Mouse (Mus musculus): ENCODE results near the gene Fbln1. TPM values are rescaled to one million over a fixed set of nuclear protein-coding genes. Genes with fewer than 3 reads are reported as not detected.

The Fbln1 gene
- total RNA-seq, 4 experiments from 2014 or later: 11.6 to 14.5 (median 11.9) TPM

DNA sequence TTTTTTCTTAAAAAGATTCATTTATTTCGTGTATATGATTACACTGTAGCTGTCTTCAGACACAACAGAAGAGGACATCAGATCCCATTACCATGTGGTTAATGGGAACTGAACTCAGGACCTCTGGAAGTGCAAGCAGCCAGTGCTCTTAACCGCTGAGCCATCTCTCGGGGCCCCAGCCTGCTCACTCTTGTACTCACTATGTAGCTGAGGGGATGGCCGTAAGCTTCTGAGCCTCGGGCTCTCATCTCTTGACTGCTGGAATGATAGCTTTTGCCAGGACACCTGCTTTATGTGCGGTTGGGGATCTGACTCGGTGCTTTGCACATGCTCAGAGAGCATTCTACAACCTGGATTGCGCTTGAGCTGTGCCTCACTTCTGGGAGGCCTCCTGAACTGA is 1.4 kb upstream of the Fbln1 start:
- no peak for DNase-seq (ENCODE audit: low spot score in 2 of 2)

DNA sequence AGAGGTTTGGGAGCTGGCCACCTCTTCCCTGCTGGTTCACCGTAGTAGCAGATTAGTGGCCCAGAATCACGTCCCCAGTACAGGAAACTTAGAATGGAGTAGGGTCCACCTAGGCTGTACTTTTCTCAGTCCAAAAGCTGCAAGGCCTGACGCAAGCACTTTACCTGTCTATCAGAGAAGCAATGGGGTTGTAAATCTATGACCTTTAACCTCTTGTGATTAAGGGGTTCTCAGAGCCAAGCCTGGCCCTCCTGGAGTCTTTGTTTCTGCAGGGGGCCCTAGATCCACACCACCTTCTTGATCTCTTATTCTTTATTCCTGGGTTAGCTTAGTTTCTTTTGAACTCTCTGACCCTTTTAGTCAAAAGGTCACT is 940 bp downstream of the Fbln1 start:
- no peak for DNase-seq (ENCODE audit: low spot score in 2 of 2)

DNA sequence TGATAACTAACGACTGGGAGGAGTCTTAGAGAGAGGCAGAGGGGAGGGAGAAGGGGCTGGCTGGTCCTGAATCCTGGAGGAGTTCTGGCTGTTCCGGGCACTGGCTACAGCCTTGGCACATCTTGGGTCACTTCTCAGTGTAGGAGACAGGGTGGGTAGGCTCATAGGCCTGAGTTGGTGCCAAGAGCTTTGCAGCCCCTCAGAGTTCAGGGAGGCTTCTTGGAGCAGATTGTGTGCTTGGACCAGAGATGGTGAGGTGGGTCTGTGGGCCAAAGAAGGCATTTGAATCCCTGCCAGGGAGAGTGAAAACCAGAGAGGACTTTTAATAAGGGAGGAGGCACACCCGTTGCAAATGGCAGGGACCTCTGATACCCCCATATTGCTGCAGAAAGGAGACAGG is 1.3 kb downstream of the Fbln1 start:
- no peak for DNase-seq (ENCODE audit: low spot score in 2 of 2)

DNA sequence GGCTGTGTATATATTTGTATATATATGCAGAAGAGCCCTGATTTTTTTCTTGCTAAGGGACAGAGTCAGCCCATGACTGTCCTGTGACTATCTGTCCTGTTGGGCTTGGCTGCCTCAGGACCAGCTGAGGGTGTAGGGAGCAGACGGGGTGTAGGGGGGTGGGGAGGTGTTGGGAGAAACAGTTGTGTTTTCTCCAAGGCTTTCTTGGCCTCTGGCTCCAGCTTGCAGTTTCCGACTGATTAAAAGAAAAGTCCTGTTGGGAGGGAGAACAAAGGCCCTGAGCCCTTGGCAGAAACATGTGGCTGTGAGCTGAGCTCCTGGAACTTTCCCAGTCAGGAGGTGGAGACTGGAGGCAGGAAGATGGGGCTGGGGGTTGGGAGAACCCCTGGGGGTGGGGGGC is 2.0 kb downstream of the Fbln1 start:
- peak in 1 of 2 experiments; percentile 57 for DNase-seq (ENCODE audit: low spot score in 2 of 2)

DNA sequence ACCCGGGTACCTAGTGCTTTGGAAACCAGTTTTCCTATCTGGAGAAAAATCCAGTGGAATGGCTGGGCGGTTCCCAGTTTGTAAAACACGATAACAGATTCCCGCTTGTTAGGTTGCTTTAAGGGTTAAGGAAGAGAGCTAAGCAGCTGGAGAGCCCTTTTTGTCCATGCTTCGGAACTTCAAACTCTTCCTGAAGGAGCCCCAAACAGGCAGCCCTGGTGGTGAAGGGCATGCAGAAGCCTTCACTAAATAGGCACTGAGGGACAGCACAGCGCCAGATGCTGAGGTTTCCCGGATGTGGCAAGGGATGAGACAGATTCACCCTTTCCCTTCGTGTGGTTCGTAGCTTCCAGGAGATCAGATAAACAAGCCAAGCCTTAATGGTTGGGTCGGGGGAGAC is 2.6 kb downstream of the Fbln1 start:
- DNase-seq (ENCODE audit: low spot score in 2 of 2): no peak

DNA sequence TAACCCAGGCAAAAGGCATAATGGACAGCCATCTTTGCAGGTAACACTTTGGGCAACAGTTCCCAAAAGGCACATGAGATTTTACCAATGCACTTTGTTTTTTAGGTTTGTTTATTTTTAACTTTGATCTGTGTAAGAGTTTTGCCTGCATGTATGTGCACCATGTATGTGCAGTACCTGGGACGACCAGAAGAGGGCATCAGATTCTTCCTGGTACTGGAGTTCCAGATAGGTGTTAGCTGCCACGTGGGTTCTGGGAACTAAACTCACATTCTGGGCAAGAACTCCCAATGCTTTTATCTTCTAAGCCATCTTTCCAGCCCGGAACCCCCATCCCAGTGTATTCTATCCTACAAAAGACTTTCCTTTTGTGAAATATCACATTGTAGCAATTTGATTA is 3.6 kb downstream of the Fbln1 start:
- DNase-seq (ENCODE audit: low spot score in 2 of 2): no peak

DNA sequence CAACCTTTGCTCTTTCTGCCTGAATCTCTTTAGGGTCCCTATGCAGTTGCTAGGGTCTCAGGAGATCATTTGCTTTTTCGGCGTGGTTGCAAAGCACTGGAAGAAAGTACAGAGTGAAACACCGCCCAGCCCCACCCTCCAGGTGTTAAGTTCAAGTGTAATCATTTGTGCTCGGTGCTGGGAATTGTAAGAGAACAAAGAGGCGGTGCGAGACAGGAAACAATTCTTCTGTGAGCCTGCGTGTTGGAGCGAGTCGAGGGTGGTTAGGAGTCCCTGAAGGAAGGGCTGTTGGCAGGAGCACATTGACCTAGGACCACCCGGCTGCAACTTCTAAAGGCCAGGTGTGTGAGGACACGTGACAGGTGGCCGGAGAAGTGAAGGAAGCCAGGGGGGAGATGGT is 4.9 kb downstream of the Fbln1 start:
- no peak for DNase-seq (ENCODE audit: low spot score in 2 of 2)

DNA sequence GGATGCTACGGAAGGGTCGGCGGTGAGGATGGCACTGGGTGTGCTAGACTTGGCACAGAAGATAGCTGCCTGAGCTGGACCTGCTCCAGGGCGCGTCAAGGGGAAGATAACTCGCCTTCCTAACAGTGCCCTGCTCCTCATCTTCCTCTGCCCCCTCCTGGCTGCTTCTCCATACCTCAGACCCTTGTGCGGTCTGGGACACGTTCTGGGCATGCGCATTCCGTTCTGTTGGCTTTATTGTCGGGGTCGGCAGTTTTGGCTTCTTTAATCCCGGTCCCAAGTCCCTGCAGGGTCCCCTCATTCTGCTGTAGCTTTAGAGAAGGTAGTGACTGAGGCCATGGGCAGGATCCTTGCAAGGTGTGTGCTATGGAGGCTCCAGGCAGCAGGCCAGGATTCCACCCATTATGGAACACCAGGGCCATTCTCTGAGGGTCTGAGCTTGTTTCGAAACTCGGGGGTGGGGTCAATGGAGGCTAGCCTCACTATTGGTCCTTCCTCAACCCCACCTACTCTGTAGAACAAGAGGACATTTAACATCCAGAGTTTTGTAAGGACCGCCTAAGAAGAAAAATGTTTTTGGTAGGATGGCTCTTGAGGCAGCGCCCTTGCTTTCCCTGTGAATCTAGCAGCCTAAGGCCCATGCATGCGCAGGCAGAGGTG is 5.5 kb downstream of the Fbln1 start:
- no peak for DNase-seq (ENCODE audit: low spot score in 2 of 2)

DNA sequence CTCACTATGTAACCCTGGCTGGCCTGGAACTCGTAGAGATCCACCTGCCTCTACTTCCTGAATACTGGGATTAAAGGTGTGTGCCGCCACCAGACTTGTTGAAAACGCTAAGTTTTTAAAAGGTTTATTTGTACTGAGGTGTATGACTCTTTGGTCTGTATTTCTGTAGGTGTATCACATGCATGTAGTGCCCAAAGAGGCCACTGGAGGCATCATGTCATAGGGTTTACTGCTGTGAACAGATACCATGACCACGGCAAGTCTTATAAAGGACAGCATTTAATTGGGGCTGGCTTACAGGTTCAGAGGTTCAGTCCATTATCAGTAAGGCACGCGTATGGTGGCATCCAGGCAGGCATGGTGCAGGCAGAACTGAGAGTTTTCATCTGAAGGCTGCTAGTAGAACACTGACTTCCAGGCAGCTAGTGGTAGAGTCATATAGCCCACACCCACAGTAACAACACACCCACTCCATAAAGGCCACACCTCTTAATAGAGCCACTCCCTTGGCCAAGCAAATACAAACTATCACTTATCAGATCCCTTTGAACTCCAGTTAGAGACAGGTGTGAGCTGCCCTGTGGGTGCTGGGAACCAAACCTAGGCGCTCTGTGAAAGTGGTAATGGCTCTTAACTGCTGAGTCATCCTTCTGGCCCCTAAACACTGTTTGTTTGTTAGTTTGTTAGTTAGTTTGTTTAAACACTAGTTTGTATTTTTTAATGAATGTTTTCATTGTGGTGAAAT is 10.5 kb downstream of the Fbln1 start:
- no peak for DNase-seq (ENCODE audit: low spot score in 2 of 2)

DNA sequence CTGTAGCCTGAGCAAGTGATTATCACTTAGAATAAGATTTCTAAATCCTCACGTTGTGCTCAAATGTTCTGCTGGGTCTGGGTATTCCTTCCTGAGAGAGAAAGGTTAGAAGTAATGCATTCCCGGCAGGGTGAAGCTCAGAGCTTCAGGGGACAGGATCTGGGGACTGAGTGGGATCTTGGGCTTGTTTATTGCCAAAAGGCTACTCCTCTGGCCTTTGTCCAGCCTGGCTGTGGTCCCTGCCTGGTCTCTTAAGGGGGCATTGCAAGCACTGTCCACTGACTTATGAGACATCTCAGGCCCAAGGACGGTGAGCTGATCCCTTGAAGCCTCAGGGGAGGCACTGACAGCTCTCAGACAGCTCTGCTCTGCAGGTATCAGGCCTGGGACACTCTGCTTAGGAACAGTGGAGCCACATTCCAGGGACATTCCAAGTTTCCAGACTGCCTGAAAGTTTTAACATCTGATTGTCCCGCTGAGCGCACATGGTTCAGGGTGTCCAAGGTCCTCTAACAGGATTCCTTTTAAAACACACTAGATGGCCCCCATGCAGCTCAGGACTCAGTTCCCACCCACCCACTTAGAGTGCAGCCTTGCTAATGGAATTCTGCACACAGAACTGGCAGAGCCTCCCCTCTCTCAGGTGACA is 13.0 kb downstream of the Fbln1 start:
- no peak for DNase-seq (ENCODE audit: low spot score in 2 of 2)

DNA sequence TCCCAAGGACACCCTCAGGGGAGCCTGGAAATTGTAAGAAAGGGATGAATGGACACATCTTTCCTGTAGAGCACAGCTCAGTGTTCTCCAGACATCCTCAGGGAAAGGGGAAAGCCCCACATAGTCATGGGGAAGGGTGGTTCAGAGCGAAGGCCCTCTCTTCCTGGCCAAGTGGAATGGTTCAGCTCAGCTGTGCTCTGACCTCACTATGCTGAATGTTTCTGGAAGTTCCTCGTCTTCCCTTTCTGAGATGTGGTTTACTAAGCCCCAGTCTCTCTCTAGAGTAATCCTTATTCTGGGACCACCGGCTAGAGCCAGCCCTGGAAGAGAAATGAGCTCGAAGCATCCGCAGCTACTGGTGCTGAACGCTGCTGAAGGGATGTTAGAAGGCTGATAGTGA is 14.6 kb downstream of the Fbln1 start:
- no peak for DNase-seq (ENCODE audit: low spot score in 2 of 2)

DNA sequence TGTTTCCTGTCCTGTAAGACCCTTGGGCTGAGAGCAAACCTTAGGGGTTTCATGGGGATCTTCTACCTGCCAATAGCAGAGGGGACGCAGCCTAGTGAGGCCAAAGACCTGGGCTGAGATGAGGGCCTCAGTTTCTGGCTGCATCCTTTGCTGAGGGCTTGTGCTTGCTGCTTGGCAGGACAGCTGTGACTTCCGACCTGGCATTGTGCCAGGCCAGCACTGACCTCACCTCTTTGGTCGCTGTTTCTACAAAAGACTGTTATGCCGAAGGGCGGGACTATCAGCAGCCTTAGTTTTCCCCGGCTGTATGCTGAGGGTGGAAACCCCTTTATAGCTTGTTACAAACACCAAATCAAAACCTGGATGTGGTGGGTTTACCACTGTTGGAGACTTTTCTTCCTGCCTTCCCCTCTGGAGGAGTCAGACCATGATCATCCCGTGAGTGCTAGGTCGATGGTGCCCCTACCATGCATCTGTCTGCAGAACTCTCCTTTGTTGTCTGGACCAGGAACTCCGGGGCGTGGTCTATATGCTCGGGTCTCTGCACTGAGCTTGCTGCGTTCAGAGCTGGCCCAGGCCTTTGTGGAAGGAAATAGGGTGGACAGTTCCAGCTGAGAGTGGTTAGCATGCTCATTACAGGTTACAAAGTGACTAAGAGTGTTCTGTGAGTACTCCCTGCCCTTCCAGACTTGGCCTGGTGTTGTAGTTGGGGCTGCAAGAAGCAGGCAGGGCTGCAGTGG is 15.5 kb downstream of the Fbln1 start:
- DNase-seq (ENCODE audit: low spot score in 2 of 2): no peak

DNA sequence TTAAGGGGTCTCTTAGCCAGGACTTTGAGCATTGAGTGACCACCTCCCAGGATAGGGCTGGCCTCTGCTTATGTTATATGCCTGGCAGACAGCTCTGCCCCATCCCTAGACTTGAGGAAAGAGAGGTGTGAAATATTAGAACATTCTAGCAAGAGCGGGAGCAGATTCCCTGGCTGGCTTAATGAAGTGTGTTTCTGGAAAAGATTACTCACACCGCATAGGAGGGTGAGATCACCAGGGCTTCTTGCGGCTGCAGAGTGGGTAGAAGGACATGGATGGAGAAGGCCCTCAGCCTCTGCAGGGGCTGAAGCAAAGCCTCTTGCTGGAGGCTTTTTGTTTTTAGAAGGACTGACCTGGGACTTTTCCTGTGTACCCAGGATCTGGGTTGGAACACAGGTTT is 19.9 kb downstream of the Fbln1 start:
- DNase-seq (ENCODE audit: low spot score in 2 of 2): no peak

DNA sequence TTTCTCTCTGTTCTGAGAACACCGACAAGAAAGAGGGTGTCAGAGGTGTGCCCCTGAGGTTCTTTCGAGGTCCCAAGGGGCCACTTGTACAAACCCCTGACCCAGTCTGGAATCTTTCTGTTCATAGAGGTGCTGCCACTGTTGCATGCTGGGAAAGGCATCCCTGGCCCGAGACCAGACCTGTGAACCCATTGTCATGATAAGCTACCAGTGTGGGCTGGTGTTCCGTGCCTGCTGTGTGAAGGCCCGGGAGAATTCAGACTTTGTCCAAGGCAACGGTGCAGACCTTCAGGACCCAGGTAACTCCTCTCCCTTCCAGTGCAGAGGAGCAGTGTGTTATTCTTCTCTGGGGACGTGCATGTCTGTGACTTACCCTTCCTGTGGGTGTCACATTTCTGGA is 21.1 kb downstream of the Fbln1 start:
- no peak for DNase-seq (ENCODE audit: low spot score in 2 of 2)

DNA sequence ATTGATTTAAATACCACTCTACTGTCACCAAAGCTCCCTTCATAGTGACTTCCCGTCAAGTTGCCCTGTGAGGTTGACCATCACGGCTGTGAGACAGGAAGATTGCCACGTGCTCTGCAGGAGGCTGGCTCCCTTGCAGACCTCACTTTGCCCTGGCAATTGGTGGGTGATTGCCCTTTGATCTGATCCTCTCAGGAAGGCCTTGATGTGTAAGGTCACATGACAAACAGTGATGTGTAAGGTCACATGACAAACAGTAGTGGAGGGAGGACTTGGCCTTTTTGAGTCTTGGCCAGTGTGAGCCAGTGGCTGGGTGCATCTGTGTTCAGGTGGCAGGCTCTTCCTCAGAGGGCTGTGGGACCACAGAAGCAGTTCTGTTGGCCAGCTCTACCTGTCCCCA is 22.8 kb downstream of the Fbln1 start:
- DNase-seq (ENCODE audit: low spot score in 2 of 2): no peak

DNA sequence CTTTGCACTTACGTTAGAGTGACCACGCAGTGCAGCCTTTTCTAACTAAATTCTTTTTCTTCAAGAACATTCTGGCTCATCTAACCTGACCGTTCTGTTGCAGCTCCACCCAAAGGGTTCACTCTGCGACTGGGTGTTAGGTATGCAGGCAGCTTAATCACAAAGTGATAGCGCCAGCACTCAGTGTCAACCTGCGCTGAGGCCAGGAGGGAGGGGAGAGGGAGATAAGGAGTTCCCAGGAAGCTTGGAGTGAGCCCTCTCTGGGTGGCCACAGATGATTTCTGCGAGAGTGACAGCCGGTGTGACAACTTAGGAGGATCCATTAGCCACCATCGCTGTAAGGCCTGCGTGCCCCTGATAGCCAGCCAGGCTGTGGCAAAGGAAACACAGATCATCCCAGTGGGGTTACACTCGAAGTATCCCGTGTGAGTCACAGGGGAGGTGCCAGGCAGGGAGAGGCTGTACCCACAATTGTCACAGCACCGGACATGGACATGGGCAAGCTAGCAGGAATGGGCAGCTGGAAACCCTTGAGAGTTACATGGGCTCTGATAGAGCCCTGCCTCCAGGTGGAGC is 24.3 kb downstream of the Fbln1 start:
- DNase-seq (ENCODE audit: low spot score in 2 of 2): no peak

DNA sequence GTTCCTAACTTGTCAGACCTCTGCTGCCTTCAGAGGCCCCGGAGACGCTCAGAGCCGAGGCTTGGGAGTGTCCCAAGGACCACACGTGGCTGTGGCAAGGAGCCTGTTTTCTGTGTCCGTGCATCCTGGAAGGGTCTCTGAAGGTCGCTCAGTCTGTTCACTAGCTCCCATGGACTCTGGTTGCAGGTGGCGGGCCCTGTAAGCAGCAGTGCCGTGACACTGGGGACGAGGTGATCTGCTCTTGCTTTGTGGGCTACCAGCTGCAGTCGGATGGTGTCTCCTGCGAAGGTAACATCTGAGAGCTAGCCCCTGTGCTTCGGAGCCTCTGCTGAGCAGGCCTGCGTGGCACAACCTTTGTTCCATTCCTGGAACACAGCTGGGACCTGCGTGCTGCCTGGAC is 24.9 kb downstream of the Fbln1 start:
- no peak for DNase-seq (ENCODE audit: low spot score in 2 of 2)

DNA sequence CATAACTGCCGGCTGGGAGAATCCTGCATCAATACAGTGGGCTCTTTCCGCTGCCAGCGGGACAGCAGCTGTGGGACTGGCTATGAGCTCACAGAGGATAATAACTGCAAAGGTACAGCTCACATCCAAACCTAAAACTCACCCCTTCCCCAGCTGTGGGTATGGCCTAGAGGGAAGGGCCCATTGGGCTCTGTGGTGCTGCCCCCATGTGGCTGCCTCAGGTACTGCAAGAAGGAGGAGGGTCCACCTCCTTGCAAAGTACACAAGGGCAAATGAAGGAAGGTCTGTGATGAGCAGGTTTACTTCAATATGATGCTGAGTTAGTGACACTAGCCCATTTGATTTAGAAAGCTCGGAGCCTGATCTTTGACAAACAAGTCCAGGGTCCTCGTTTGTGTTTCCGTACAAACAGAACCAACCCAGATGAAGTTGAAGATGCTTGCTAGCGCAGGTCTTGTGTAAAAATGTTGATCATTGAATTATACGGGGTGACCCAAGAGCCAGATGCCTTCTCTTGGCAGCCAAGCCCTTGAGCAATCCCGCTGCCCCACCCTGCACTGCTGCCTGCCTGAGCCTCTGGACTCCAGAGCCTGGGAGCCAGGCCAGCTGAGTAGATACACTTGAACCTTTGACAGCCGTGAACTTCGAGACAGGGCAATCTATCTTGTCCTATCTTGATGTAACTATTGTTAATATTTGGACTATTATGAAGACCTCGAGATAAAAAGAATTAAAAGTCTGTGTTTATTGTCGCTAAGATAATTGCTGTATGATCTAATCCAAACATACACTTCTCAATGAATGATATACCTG is 25.9 kb downstream of the Fbln1 start:
- DNase-seq (ENCODE audit: low spot score in 2 of 2): peak in 1 of 2 experiments; percentile 32

DNA sequence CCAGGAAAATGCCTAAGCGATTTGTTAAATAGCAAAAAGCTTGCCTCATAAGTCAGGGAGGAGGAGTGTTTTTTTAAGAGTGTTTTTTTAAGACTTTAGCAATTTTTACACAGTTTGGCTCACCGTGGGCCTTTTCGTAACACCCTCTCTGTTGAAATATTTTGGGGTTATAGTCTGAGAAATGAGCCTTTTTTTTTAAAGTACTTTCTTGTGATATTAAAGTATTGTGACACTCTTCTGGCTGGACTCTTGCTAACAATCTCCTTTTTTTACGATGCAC is 26.4 kb downstream of the Fbln1 start:
- DNase-seq (ENCODE audit: low spot score in 2 of 2): no peak

DNA sequence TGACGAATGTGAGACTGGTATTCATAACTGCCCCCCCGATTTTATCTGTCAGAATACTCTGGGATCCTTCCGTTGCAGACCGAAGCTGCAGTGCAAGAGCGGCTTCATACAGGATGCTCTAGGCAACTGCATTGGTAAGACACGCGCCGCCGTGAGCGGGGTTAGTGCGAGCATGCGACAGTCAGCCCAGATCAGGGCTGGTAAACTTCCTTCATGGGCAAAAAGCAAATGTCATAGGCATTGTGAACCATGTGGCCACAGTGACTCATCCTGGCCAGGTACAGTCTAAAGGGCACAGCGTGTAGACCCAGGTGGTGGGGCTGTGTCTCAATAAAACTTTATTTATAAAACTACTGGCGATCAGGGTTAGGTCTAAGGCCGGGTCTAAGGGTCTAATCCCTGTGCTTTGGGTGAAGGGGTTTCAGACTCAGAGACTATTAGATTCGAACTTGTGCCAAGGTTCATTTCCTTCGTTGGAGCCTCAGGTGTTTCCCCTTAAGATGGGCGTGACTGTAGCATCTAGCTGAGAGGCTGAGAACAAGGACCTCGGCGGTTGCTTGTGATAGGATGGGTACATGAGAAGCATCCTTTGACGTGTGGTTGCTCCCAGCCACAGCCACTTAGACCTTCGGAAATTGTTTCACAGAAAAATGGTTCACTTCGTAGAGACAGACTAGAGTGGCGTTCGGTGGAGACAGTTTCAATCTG is 26.9 kb downstream of the Fbln1 start:
- no peak for DNase-seq (ENCODE audit: low spot score in 2 of 2)

DNA sequence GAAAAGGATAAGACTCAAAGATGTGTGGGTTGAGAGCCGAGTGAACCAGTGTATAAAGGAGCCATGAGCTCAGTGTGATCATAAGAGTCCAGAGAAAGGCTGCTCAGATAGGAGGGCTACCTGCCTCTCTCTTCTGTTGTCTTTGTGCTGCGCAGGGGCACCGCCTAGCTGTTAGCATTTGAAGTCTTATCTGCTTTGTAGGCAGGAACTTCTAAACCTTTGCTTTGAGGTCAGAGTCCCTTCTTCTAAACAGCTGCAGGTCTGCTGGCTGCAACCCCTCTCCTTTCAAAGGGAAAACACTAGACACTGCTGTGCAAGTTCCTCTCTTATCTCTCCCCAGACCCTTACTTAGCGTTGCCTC is 27.5 kb downstream of the Fbln1 start:
- no peak for DNase-seq (ENCODE audit: low spot score in 2 of 2)
